Mouse (Mus musculus) midbrain, embryonic 13.5 days (tissue): ENCODE data around the gene Gas7. TPM values are rescaled to one million over a fixed set of nuclear protein-coding genes. Genes with fewer than 3 reads are reported as not detected.

ENCODE experiments used
- ATAC-seq: fragments of 200-750 bp; cut with Nextera tagmentation; 2 replicates; pipeline ENCODE4 v1.8.0; 2017; ENCODE audit warnings: mild to moderate bottlenecking, moderate TSS enrichment, moderate library complexity
- H3K27ac ChIP-seq: fragments of 300-500 bp; sonication (generic); 2 replicates; pipeline ENCODE4 v1.5.1; 2015; ENCODE audit warnings: inconsistent platforms, mild to moderate bottlenecking, moderate library complexity
- H3K27me3 ChIP-seq: fragments of 300-500 bp; sonication (generic); 2 replicates; pipeline ENCODE4 v1.6.1; 2015; ENCODE audit warnings: mild to moderate bottlenecking, inconsistent platforms
- H3K36me3 ChIP-seq: fragments of 300-500 bp; sonication (generic); 2 replicates; pipeline ENCODE4 v1.6.1; 2015; ENCODE audit warnings: mild to moderate bottlenecking, inconsistent platforms
- H3K4me1 ChIP-seq: fragments of 300-500 bp; sonication (generic); replicated peaks from 2 replicates; pipeline ENCODE4 v1.6.1; 2015; ENCODE audit warnings: inconsistent platforms
- H3K4me2 ChIP-seq: fragments of 300-500 bp; sonication (generic); replicated peaks from 2 replicates; pipeline ENCODE4 v1.6.1; 2015; ENCODE audit warnings: moderate library complexity, mild to moderate bottlenecking, inconsistent platforms
- H3K4me3 ChIP-seq: fragments of 300-500 bp; sonication (generic); replicated peaks from 2 replicates; pipeline ENCODE4 v1.5.1; 2015; ENCODE audit warnings: mild to moderate bottlenecking, inconsistent platforms
- H3K9ac ChIP-seq: fragments of 300-500 bp; sonication (generic); replicated peaks from 2 replicates; pipeline ENCODE4 v1.6.1; 2015; ENCODE audit warnings: mild to moderate bottlenecking, inconsistent platforms
- H3K9me3 ChIP-seq: fragments of 300-500 bp; sonication (generic); 2 replicates; pipeline ENCODE4 v1.6.1; 2016; ENCODE audit warnings: mild to moderate bottlenecking, inconsistent platforms
- WGBS: fragments of 180-500 bp; shearing (Covaris S2); methylation state at CpG from one replicate; pipeline ENCODE4 v1.1.7; 2015; 5-methylcytosine and 5-hydroxymethylcytosine counted together
- polyA plus RNA-seq: library from polyadenylated mRNA; unstranded; fragments of >200 nt; fragmentation: Nextera tagmentation; extraction: Ambion mirVana; gene quantifications from 2 replicates; pipeline ENCODE4 v1.2.1, GENCODE M21; 2015

Gas7 gene
- 11.9 TPM in 2 replicates for polyA plus RNA-seq

DNA sequence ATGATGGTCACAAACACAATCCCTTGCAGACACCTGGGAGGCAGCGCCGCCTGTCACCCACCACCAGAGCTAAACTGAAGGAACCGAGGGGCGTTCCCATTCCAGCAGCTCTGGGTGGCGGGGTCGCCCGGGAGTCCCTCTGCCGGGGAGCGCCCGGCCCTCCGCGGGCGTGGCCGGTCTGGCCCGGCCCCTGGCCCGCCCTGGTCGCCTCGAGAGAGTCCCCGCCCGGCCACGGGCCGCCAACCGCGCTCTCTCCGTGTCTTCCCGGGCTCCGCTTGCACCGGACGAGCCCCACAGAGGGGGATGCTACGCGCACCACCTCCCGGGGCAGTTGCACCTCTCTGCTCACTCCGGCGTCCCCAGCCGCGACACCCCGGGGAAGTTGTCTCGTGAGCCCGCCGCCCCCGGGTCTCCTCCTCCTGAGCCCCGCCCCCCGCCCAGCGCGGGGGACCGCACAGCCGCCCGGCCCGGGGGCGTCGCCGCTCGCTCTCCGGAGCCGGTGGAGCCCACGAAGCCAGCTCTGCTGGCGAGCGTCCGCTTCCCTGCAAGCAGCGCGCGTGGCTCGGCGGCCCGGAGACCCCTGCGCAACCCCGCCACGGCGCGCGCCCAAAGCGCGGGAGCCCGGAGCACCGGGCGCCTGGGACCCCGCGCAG lies at the start of gene Gas7:
Gene Gas7 (plus strand): TSS at position 564 of the 653 bp plus-strand sequence.
- H3K27me3 ChIP-seq, result peaks cover 45% of the 10 kb centered on the region
- WGBS, result under 1% methylated on average over 72 of the region's 78 CpGs

GRCm38 (mm10) chr11:67414346-67414940 lies 40.8 kb upstream of the Gas7 start:
- H3K36me3 ChIP-seq, result no peaks in the 10 kb centered on the region
- no peaks in the 10 kb centered on the region for H3K9me3 ChIP-seq
- H3K27ac ChIP-seq, result no peak overlapping the region
- H3K4me1 ChIP-seq, result no peaks in the 10 kb centered on the region
- H3K4me2 ChIP-seq, result no peak overlapping the region
- ATAC-seq, result no peak
- H3K9ac ChIP-seq, result no peak overlapping the region
- H3K27me3 ChIP-seq, result no peaks in the 10 kb centered on the region
- no peak overlapping the region for H3K4me3 ChIP-seq
- WGBS, result 92% methylated on average over 6 of the region's 6 CpGs

More for the DNA sequence above, at the start of gene Gas7:
- H3K36me3 ChIP-seq, result no peaks in the 10 kb centered on the region
- peak; percentile 85 for ATAC-seq
- H3K27ac ChIP-seq, result no peak within 1 kb of the TSS
- peak within 1 kb of the TSS; percentile 96 for H3K4me2 ChIP-seq
- peak within 1 kb of the TSS; percentile 68 for H3K4me3 ChIP-seq
- peak within 1 kb of the TSS; percentile 76 for H3K9ac ChIP-seq
- H3K4me1 ChIP-seq, result peaks cover 15% of the 10 kb centered on the region
- H3K9me3 ChIP-seq, result no peaks in the 10 kb centered on the region

DNA sequence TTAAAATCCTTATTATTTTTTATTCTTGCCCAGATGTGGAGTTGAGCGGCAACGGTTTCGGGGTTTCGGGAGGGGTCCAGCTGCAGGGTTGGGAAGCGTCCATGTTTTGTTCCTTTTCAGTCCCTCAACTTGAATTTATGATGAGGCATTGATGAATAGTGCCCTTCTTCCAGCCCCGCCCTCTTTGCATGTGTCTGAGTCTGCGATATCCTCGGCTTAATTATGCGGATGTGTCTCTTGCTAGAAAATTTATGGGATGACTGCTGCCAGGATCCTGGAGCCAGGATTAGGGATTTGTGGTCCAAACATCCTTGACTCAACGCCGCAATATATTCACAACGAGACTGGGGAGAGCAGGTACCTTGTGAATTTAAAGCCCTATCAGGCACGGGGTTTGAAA lies 31.7 kb upstream of the Gas7 start:
- Histone ChIP-seq H3K36me3 (no peaks in the 10 kb centered on the region), H3K4me1 (no peaks in the 10 kb centered on the region), H3K9me3 (no peaks in the 10 kb centered on the region), H3K27me3 (no peaks in the 10 kb centered on the region), H3K27ac (no peak overlapping the region), H3K9ac (no peak overlapping the region), H3K4me3 (no peak overlapping the region), H3K4me2 (no peak overlapping the region)
- 86% methylated on average over 13 of the region's 13 CpGs for WGBS
- ATAC-seq, result no peak

GRCm38 (mm10) chr11:67428196-67428595 lies 27.0 kb upstream of the Gas7 start:
- no peak overlapping the region for H3K4me2 ChIP-seq
- H3K4me1 ChIP-seq, result peaks cover 5% of the 10 kb centered on the region; the same call in 1 of the 2 replicates
- no peak overlapping the region for H3K9ac ChIP-seq
- H3K27ac ChIP-seq, result no peak overlapping the region
- H3K36me3 ChIP-seq, result no peaks in the 10 kb centered on the region
- H3K4me3 ChIP-seq, result no peak overlapping the region
- H3K27me3 ChIP-seq, result no peaks in the 10 kb centered on the region
- 31% methylated on average over 3 of the region's 3 CpGs for WGBS
- ATAC-seq, result no peak
- no peaks in the 10 kb centered on the region for H3K9me3 ChIP-seq

GRCm38 (mm10) chr11:67429836-67430235 lies 25.4 kb upstream of the Gas7 start:
- H3K4me3 ChIP-seq, result no peak overlapping the region
- no peaks in the 10 kb centered on the region for H3K9me3 ChIP-seq
- no peak for ATAC-seq
- peaks cover 5% of the 10 kb centered on the region; the same call in 1 of the 2 replicates for H3K4me1 ChIP-seq
- H3K27ac ChIP-seq, result no peak overlapping the region
- no peak overlapping the region for H3K4me2 ChIP-seq
- H3K27me3 ChIP-seq, result no peaks in the 10 kb centered on the region
- 75% methylated on average over 1 of the region's 1 CpGs for WGBS
- no peaks in the 10 kb centered on the region for H3K36me3 ChIP-seq
- H3K9ac ChIP-seq, result no peak overlapping the region

GRCm38 (mm10) chr11:67431116-67431645 lies 24.1 kb upstream of the Gas7 start:
- ATAC-seq, result no peak
- H3K4me2 ChIP-seq, result no peak overlapping the region
- 26% methylated on average over 14 of the region's 14 CpGs for WGBS
- peaks cover 5% of the 10 kb centered on the region; the same call in 1 of the 2 replicates for H3K4me1 ChIP-seq
- no peak overlapping the region for H3K4me3 ChIP-seq
- no peaks in the 10 kb centered on the region for H3K9me3 ChIP-seq
- no peak overlapping the region for H3K27ac ChIP-seq
- H3K36me3 ChIP-seq, result no peaks in the 10 kb centered on the region
- no peak overlapping the region for H3K9ac ChIP-seq
- H3K27me3 ChIP-seq, result no peaks in the 10 kb centered on the region

DNA sequence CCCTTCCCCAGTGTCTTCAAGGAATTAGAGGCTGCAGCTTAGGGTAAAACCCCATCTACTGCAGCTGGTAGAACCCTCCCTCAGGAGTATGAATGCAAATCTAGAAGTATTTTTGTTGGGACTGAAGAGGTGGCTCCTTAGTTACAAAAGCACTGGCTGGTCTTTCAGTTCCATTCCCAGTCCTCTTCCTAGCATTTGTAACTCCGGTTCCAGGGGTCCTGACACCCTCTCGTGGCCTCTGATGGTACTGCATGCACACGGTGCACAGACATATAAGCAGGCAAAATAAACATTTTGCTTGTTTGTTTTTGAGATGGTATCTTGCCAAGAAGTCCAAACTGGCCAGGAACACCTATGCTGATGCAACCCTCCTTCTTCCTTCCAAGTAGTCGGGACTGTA lies 23.4 kb upstream of the Gas7 start:
- Histone ChIP-seq H3K4me1 (peaks cover 5% of the 10 kb centered on the region; the same call in 1 of the 2 replicates), H3K9me3 (no peaks in the 10 kb centered on the region), H3K27ac (no peak overlapping the region), H3K9ac (no peak overlapping the region), H3K4me3 (no peak overlapping the region), H3K27me3 (no peaks in the 10 kb centered on the region), H3K36me3 (no peaks in the 10 kb centered on the region), H3K4me2 (no peak overlapping the region)
- no peak for ATAC-seq
- 68% methylated on average over 4 of the region's 4 CpGs for WGBS

- H3K4me1 ChIP-seq, result peaks cover 5% of the 10 kb centered on the region; the same call in 1 of the 2 replicates
- ATAC-seq, result no peak
- H3K9me3 ChIP-seq, result no peaks in the 10 kb centered on the region
- no peak overlapping the region for H3K27ac ChIP-seq
- H3K9ac ChIP-seq, result no peak overlapping the region
- H3K36me3 ChIP-seq, result no peaks in the 10 kb centered on the region
- WGBS, result 91% methylated on average over 5 of the region's 5 CpGs
- H3K27me3 ChIP-seq, result no peaks in the 10 kb centered on the region
- no peak overlapping the region for H3K4me3 ChIP-seq
- H3K4me2 ChIP-seq, result no peak overlapping the region
These were observed 21.5 kb upstream of the Gas7 start for GRCm38 (mm10) chr11:67433763-67434162.

GRCm38 (mm10) chr11:67438746-67439145 lies 16.5 kb upstream of the Gas7 start:
- 95% methylated on average over 5 of the region's 5 CpGs for WGBS
- no peak overlapping the region for H3K9ac ChIP-seq

GRCm38 (mm10) chr11:67445058-67445825 lies 10.0 kb upstream of the Gas7 start:
- 47% methylated on average over 14 of the region's 14 CpGs for WGBS
- Histone ChIP-seq H3K9ac (no peak overlapping the region), H3K27ac (no peak overlapping the region), H3K9me3 (no peaks in the 10 kb centered on the region), H3K27me3 (no peaks in the 10 kb centered on the region), H3K4me3 (no peak overlapping the region), H3K4me2 (no peak overlapping the region), H3K36me3 (no peaks in the 10 kb centered on the region), H3K4me1 (no peaks in the 10 kb centered on the region)
- no peak for ATAC-seq

More at GRCm38 (mm10) chr11:67438746-67439145, 16.5 kb upstream of the Gas7 start:
- H3K27me3 ChIP-seq, result no peaks in the 10 kb centered on the region
- no peak overlapping the region for H3K4me3 ChIP-seq
- H3K4me2 ChIP-seq, result no peak overlapping the region
- no peak for ATAC-seq
- no peaks in the 10 kb centered on the region for H3K4me1 ChIP-seq
- no peak overlapping the region for H3K27ac ChIP-seq
- no peaks in the 10 kb centered on the region for H3K9me3 ChIP-seq
- no peaks in the 10 kb centered on the region for H3K36me3 ChIP-seq

- no peak overlapping the region for H3K9ac ChIP-seq
- WGBS, result 88% methylated on average over 5 of the region's 5 CpGs
- ATAC-seq, result no peak
- peaks cover 31% of the 10 kb centered on the region for H3K27me3 ChIP-seq
- H3K36me3 ChIP-seq, result no peaks in the 10 kb centered on the region
- no peaks in the 10 kb centered on the region for H3K9me3 ChIP-seq
- H3K4me1 ChIP-seq, result peaks cover 15% of the 10 kb centered on the region
- no peak overlapping the region for H3K4me2 ChIP-seq
- no peak overlapping the region for H3K4me3 ChIP-seq
- no peak overlapping the region for H3K27ac ChIP-seq
These were observed 3.7 kb upstream of the Gas7 start for GRCm38 (mm10) chr11:67451525-67451924.

DNA sequence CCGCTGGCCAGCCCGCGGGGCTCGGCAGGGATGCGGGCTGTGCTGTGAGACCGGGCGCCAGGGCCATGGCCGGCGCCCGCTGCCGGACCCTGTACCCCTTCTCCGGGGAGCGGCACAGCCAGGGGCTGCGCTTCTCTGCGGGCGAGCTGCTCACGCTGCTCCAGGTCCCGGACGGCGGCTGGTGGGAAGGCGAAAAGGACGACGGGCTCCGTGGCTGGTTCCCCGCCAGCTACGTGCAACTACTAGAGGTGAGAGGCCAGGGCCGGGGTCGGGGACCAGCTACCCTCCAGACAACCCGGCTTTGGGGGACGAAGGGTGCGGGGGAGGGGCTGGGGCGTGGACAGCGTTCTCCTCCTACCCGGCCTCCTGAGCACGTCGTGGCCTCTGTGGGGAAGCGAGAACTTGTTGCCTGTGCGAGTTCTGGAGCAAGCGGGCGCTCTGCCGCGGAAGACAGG lies 317 bp downstream of the Gas7 start:
- WGBS, result under 1% methylated on average over 41 of the region's 42 CpGs
- no peak overlapping the region for H3K27ac ChIP-seq
- peak overlapping the region; percentile 96 for H3K4me2 ChIP-seq
- H3K9me3 ChIP-seq, result no peaks in the 10 kb centered on the region
- peak overlapping the region; percentile 76 for H3K9ac ChIP-seq
- no peaks in the 10 kb centered on the region for H3K36me3 ChIP-seq
- H3K4me1 ChIP-seq, result peaks cover 15% of the 10 kb centered on the region
- peak overlapping the region; percentile 68 for H3K4me3 ChIP-seq
- peak; percentile 78 for ATAC-seq
- H3K27me3 ChIP-seq, result peaks cover 45% of the 10 kb centered on the region
